Mouse (Mus musculus) embryo, embryonic 11 days (tissue): ENCODE results near the gene C77080.
A peak's percentile ranks its signal among the peaks of the same experiment; 100 is the strongest.

Experiments used
- DNase-seq: peaks from one replicate; pipeline ENCODE4 v3.0.0-alpha.2; 2015

The C77080 gene

DNA sequence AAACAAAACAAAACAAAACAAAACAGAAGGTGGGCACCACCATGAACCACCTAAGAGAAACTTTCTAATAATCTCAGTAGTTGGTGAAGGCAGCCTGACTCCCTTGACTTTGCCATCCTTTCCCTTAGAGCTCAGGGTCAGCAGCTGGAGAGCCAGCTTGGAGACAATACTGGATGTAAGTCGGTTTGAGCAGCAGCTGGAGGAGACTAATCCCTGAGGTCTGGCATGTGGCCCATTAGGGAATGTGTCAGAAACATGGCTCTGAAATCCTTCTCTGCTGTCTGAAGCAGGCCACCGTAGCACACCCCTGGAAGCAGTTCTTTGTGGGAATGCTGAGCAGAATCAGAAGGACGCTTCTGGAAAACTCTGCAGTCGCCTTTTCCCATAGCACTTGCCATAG lies 49.7 kb downstream of the C77080 start:
- DNase-seq: no peak

DNA sequence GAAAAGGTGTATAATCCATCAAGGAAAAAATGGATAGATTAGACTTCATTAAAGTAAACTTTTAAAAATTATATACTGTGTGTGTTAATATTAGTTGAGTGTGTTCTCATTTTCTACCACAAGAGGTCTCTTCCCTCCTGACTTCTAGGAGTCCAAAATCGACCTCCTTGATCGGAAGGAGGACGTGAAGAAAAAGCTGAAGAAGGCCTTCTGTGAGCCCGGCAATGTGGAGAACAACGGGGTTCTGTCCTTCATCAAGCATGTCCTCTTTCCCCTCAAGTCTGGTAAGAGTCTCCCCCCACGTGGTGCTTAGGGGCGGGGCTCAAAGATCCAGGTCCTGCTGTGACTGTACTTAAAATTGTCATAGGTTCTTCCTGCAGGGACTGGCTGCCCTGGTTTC lies 51.7 kb downstream of the C77080 start:
- DNase-seq: peak; percentile 58

DNA sequence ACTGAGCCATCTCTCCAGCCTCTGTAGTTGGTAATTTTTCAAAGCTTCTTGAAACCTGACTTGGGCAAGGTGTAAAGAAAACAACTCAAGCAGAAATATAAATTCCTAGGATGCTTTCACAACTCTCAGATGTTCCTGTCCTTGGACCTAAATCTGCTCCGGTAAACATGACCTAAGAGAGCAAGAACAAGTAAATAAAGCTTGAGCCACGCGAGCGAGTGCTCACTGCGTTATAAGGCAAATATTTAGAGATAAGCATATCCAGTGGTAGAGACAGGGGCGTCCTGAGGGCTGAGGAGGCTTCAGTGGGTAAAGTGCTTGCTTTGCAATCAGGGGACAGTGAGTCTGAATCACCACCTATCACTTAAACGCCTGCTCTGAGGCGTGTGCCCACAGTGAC lies 54.4 kb downstream of the C77080 start:
- DNase-seq: no peak

DNA sequence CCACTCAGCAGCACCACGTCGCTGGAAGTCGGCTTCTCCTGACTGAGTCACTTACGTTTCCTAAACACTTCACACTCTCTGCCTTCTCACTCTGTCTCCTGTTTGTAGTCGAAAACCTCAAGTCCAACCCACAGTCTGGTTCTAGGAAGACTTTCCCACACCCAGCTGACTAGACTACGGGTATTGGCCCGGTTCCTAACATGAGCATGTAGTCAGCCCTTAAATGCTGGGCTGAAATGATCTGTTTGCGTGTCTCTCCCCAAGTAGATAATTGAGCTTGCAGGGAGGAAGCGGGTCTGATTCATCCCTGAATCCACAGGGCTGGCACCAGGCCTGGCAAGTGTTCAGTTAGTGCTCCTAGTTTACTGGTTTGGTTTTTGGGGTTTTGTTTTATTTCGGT lies 56.5 kb downstream of the C77080 start:
- no peak for DNase-seq

DNA sequence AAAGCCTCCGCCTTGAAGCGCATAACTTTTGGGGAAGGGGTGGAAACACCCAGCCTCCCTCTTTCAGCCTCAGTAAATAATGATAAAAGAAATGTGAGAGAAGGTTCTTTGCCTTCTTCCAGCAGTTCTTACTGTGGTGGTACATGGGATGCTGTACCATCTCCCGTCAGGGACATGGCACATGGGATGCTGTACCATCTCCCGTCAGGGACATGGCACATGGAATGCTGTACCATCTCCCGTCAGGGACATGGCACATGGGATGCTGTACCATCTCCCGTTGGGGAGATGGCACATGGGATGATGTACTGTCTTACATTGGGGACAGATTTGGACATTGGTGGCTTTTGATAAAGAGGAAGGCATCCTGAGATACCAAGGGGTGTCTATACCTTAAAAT lies 63.7 kb downstream of the C77080 start:
- no peak for DNase-seq

DNA sequence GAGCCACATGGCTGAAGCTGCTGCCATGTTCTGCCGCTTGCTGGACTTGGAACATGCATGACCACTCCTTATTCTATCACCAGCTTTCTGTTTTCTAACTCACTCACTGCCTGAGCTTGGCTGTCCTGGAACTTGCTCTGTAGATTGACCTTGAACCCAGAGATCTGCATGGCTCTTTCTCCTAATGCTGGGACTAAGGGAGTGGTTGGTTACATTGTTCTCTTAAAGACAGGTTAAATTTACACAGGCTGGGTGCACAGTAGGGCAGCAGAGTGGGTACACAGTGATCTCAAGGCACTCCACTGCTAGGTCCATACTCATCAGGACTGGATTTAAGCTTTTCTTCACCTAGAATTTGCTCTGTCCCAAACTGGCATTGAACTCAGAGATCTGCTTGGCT lies 66.9 kb downstream of the C77080 start:
- no peak for DNase-seq

DNA sequence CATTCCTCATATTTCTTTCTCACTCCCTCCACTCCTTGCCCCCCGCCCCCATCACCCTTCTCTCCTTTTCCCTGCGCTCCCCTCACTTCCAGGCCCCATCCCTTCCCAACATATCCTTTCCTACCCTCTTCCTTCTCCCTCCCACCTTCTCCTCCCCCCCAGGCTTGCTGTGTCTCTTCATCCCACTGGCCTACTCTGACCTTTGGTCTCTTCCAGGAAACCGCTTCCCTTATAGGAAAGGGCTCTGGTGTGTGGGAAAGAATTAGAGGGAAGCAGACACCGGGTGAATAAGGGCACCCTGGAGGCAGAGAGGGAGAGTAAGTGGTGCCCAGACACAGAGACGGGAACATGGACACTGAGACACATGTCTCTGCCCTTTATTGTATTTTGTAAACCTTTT lies 69.5 kb downstream of the C77080 start:
- no peak for DNase-seq

DNA sequence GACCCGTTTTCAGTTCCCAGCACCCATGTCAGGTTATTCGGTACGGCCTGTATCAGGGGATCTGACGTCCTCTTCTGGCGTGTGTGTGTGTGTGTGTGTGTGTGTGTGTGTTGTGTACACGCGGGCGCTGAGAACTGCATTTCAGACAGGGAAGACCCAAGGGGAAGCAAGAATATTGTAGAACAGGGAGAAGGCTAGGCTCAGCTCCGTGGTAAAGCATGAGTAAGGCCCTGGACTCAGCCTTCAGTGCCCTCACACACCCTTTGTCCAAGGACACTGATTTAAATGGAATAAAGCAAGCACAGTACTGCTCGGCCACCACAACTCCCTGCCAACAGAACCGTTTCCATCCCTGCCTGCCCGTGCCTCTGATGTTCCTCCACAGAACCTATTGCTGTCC lies 70.7 kb downstream of the C77080 start:
- DNase-seq: peak; percentile 7

DNA sequence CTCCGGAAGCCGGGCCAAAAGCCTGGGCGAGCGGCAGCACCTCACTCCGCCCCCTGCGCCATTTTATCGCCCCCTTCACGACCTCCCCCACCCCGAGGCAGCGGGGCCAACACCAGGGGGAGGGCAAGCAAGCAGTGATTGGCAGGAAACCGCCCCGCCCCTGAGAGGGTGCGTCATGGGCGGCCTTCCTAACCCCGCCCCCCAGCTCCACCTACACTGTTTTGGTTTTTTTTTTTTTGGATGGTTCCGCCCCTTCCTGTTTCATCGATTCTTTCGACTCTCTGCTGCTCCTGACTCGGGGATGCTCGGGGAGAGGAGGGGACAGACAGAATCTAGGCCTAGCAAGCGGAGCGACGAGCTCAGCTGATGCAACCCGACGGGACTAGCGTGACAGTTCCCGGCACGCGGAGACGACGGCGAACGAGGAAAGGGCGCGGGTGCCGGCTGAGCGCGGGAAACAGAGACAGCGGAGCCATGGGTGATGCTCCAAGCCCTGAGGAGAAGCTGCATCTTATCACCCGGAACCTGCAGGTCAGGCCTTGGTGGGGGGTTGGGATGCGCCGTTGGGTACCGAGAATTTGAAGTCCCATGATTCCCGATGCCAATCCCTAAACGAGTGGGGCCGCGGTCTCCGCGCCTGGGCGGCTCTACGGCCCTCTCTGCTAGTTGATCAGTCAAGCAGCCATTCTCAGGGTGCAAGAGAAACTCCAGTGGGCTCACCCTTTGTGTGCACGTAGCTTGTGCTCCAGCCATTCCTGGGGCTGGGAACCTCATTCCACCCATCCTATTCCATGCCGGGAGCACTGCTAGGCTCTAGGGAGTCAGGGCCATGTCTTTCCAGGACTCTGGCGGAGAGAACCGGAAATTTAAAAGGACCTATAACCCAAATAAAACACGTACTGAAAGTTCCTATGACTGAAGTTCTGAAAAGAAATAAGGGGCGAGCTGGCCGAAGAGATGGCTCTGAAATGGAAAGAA lies 71.4 kb downstream of the C77080 start, which contains the start of the genes S100pbp and Yars:
TSS of gene S100pbp (minus strand) at position 186 of the 978 bp plus-strand sequence.
TSS of gene Yars (plus strand) at position 219 of the 978 bp plus-strand sequence.
- peak; percentile 99 for DNase-seq

DNA sequence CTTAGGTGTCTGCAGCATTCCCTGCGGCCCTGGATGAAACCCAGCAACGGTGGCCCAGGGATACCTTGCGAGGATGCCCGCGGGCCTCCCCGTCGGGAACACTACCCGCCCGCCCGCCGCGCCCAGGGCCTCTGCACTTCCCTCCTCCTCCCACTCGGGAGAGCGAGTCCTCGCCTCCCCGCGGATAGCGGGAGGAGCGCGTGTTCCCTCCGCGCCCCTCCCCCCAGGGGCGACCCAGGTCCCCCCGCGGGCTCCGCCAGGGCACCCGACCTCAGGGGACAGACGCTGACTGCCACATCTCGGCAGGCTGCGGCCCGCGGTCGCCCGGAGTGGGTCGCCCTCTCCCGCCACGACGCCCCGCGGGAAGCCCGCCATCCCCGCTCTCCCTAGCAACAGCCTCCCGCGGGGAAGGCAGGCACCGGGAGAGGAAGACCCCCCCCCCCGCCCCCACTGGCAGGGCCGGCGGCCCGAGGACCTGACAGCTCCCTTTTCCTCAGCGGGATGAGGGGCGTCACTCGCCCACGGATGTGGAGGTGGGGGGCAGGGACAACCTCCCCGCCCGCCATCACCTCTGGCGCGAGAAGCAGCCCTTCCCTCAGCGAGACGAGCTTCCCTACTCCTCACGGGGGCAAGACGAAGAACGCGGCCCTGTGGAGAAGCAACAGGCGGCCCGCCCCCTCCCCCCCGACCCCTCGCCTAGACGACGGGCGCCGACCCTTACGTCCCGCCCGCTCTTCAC lies 72.2 kb downstream of the C77080 start:
- peak; percentile 75 for DNase-seq

DNA sequence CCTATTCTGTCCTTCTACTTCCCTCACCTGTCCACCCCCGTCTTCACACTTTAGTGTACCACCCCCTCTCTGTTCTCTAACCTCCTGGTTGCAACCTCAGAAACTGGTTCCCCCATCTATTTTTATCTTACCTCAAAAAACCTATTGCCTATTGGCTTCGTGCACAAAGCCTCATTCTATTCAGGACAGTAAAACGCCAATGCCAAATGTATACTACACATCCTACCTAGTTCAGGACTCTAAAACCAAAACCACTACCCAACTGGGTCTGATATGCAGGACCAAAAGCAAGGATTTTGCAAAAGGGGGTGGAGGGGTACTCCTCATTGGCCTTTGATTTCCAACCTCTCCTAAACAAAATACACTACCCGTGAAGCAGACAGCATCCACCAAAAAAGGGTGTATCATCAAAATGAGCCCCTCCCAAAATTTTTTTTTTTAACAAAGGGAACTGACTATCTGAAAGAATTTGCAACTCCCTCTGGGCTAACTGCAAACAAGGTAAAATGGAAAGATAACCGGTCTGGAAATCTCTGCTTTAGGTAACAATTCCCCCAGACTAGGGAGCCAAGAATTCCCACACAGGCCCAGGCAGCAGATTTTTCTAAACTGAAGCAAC lies 73.1 kb downstream of the C77080 start:
- peak; percentile 8 for DNase-seq

DNA sequence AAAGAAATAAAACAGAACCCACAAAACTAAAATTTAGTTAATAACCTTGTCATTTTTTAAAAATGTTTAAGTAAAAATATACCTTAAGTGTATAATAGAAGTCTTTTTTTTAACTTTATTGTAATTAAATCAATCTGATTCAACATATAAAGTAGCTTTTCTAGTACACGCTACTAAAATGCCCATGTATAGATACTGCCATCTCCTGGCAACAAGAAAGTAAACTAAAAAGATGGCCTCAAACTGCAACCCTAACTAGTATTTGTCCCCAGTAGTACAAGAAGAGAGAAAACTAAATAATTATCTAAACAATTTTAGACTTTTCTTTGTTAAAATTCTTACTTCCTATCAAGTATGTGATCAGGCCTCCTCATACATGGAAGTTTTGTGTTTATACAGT lies 81.6 kb downstream of the C77080 start:
- DNase-seq: no peak

DNA sequence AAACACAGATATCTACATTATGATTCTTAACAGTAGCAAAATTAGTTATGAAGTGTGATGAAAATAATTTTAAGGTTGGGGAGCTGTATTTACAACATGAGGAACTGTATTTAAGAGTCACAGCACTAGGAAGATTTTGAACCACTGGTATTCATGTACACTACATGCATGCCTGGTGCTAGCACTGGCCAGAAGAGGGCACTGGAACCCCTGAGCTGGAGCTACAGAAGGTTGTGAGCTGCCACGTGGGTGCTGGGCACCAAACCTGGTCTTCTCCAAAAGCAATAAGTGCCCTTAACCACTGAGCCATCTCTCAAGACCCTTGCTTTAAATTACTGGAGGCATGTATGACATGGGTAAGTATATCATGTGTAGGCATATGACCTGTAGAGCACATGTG lies 88.7 kb downstream of the C77080 start:
- DNase-seq: no peak
